Mouse (Mus musculus) hindbrain, embryonic 13.5 days (tissue): ENCODE results near the gene Kcnh6. TPM values are rescaled to one million over a fixed set of nuclear protein-coding genes. Genes with fewer than 3 reads are reported as not detected.

Experiments
- ATAC-seq: fragments of 200-750 bp; cut with Nextera tagmentation; 2 replicates; pipeline ENCODE4 v1.8.0; 2017; ENCODE audit warnings: moderate TSS enrichment; ENCODE audit not compliant: low FRiP score
- H3K27ac ChIP-seq: fragments of 300-500 bp; sonication (generic); 2 replicates; pipeline ENCODE4 v1.5.1; 2015; ENCODE audit warnings: inconsistent platforms, mild to moderate bottlenecking, moderate library complexity
- H3K27me3 ChIP-seq: fragments of 300-500 bp; sonication (generic); 2 replicates; pipeline ENCODE4 v1.6.1; 2015; ENCODE audit warnings: mild to moderate bottlenecking, inconsistent platforms
- H3K36me3 ChIP-seq: fragments of 300-500 bp; sonication (generic); 2 replicates; pipeline ENCODE4 v1.6.1; 2015; ENCODE audit warnings: mild to moderate bottlenecking, inconsistent platforms
- H3K4me1 ChIP-seq: fragments of 300-500 bp; sonication (generic); replicated peaks from 2 replicates; pipeline ENCODE4 v1.6.1; 2015; ENCODE audit warnings: inconsistent platforms
- H3K4me2 ChIP-seq: fragments of 300-500 bp; sonication (generic); 2 replicates; pipeline ENCODE4 v1.6.1; 2015; ENCODE audit warnings: inconsistent platforms, mild to moderate bottlenecking, moderate library complexity
- H3K4me3 ChIP-seq: fragments of 300-500 bp; sonication (generic); 2 replicates; pipeline ENCODE4 v1.5.1; 2015; ENCODE audit warnings: mild to moderate bottlenecking, inconsistent platforms
- H3K9ac ChIP-seq: fragments of 300-500 bp; sonication (generic); 2 replicates; pipeline ENCODE4 v1.6.1; 2015; ENCODE audit warnings: mild to moderate bottlenecking, inconsistent platforms
- H3K9me3 ChIP-seq: fragments of 300-500 bp; sonication (generic); 2 replicates; pipeline ENCODE4 v1.6.1; 2016; ENCODE audit warnings: inconsistent platforms
- WGBS: fragments of 180-500 bp; shearing (Covaris S2); methylation state at CpG from one replicate; pipeline ENCODE4 v1.1.7; 2015; 5-methylcytosine and 5-hydroxymethylcytosine counted together
- polyA plus RNA-seq: library from polyadenylated mRNA; unstranded; fragments of >200 nt; fragmentation: Nextera tagmentation; extraction: Ambion mirVana; gene quantifications from 2 replicates; pipeline ENCODE4 v1.2.1, GENCODE M21; 2015

Kcnh6 gene
- polyA plus RNA-seq, 1 experiment from 2014 or later: 2.3 TPM

DNA sequence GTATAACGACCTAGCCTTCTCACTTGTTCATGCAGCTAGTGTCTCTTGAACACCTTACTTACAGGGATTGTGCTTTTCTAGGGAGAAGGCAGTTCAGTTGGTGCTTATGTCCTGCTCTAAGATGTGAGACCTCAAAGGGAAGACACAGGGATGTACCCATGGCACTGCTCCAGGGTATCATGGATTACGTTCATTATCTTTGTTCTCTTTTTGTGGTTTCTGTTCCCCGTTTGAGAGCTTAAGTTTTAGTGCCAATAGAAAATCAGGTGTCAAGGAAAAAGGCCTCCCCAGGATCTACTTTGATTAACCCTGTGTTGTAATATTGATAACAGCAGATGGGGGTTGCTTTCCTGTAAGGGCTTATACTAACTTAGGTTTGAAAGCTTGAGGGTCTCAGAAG lies 65.8 kb downstream of the Kcnh6 start:
- no peak for ATAC-seq
- WGBS: 91% methylated on average over 3 of the region's 3 CpGs
- Histone ChIP-seq H3K9me3 (no peaks in the 10 kb centered on the region), H3K9ac (no peak overlapping the region), H3K27ac (no peak overlapping the region), H3K36me3 (peaks cover 28% of the 10 kb centered on the region), H3K4me3 (no peak overlapping the region), H3K4me2 (no peak overlapping the region), H3K4me1 (no peaks in the 10 kb centered on the region), H3K27me3 (no peaks in the 10 kb centered on the region)

DNA sequence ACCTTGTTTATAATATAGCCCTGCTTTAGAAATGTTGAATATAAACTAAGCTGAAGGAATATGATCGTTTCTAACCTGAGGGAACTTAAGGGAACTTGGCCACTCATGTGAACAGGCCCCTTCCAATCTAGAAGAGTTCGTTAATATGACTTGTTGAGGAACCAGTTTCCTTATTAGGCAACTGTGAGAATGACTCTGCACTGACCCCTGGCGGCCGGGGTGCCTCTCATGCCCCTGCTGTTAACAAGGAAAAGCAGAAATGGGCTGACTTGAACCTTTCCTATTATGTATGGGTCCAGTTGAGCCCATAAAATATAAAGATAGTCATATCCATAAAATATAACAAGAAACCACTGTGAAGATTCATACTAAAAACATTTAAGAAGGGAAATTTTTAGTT lies 68.4 kb downstream of the Kcnh6 start:
- H3K4me1 ChIP-seq: no peaks in the 10 kb centered on the region
- no peak overlapping the region for H3K4me3 ChIP-seq
- H3K4me2 ChIP-seq: no peak overlapping the region
- no peaks in the 10 kb centered on the region for H3K27me3 ChIP-seq
- H3K9ac ChIP-seq: no peak overlapping the region
- H3K36me3 ChIP-seq: peaks cover 28% of the 10 kb centered on the region
- no peaks in the 10 kb centered on the region for H3K9me3 ChIP-seq
- 8% methylated on average over 4 of the region's 4 CpGs for WGBS
- no peak for ATAC-seq
- no peak overlapping the region for H3K27ac ChIP-seq

Other genes with a start within 250 kb of the Kcnh6 start
- gene Cyb561, start 54.8 kb upstream of the Kcnh6 start, polyA plus RNA-seq: 42.6 and 42.7 TPM in 2 replicates
- 2.4 and 2.5 TPM in 2 replicates for gene Ace, start 40.2 kb upstream of the Kcnh6 start, polyA plus RNA-seq
- gene Ace3, start 13.4 kb upstream of the Kcnh6 start, polyA plus RNA-seq: 0.08 TPM in 1 of 2 replicates, not detected in the other
- gene Dcaf7, start 28.7 kb downstream of the Kcnh6 start, polyA plus RNA-seq: 117 and 123 TPM in 2 replicates
- gene Taco1, start 57.9 kb downstream of the Kcnh6 start, polyA plus RNA-seq: 8.1 and 8.4 TPM in 2 replicates
- 15.1 and 15.7 TPM in 2 replicates for gene Map3k3, start 76.5 kb downstream of the Kcnh6 start, polyA plus RNA-seq
- gene Gm10840, start 152.7 kb downstream of the Kcnh6 start, polyA plus RNA-seq: not detected in 2 replicates
- gene Limd2, start 152.7 kb downstream of the Kcnh6 start, polyA plus RNA-seq: 197 and 211 TPM in 2 replicates
- 31.2 and 34.2 TPM in 2 replicates for gene Strada, start 194.0 kb downstream of the Kcnh6 start, polyA plus RNA-seq
- 97.0 and 106 TPM in 2 replicates for gene Ccdc47, start 208.2 kb downstream of the Kcnh6 start, polyA plus RNA-seq
- 92.0 and 96.2 TPM in 2 replicates for gene Ddx42, start 208.8 kb downstream of the Kcnh6 start, polyA plus RNA-seq
- gene Ftsj3, start 248.0 kb downstream of the Kcnh6 start, polyA plus RNA-seq: 37.4 and 38.3 TPM in 2 replicates
- 339 and 341 TPM in 2 replicates for gene Psmc5, start 248.0 kb downstream of the Kcnh6 start, polyA plus RNA-seq